Mouse (Mus musculus) cerebellum, adult 2 months (tissue): Measurements from ENCODE around the gene Anks1b.

Source experiments
- CTCF ChIP-seq: fragments of 200-500 bp; IDR thresholded peaks from 2 replicates; pipeline ENCODE4 v1.5.1; 2011; ENCODE audit warnings: low read depth, mild to moderate bottlenecking, control low read depth, low read length, moderate library complexity, borderline replicate concordance; ENCODE audit not compliant: insufficient read depth
- POLR2A ChIP-seq: fragments of 200-500 bp; IDR thresholded peaks from 2 replicates; pipeline ENCODE4 v1.6.1; 2011; ENCODE audit warnings: low read length, control low read depth, borderline replicate concordance; ENCODE audit not compliant: insufficient read depth

DNA sequence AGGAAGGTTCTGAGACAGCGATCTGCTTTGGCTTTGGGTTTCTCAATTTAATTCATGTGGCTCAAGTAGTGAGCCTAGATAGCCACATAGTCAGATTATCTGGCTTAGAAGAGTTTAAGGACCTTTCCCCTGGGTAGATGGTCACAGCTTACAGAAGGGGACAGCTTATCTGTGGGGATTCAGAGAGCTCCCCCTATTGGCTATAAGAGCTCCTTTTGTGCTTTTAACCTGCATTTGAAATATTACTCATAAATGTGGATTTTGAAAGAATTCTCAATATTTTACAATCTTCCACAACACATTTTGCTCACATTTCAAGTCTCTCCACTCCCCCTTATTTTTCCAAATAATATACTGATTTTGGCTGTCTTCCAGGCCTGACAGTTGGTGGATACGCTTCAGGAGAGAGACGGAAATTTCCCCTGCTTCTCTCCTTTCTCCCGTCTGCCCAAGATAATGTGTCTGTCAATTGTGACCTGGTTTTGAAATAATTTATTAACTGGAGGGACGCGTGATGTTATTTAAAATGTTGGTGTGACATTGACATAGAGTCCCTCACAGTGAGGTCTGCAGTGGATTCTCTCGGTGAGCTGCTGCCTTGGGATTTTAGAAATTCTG is 29.5 kb downstream of the Anks1b start:
- no peak for TF ChIP-seq CTCF
- no peak for TF ChIP-seq POLR2A
